Mouse (Mus musculus): ENCODE measurements around the gene Milr1.
A peak's percentile ranks its signal among the peaks of the same experiment; 100 is the strongest.

- TF ChIP-seq CTCF (IDR thresholded peaks at IDR 0.05; ENCODE audit: low read depth, low read length) = peak; percentile 43
- TF ChIP-seq EP300 (IDR thresholded peaks at IDR 0.05; ENCODE audit: insufficient read depth, low read depth, low read length) = no peak
Observed at GRCm38 (mm10) chr11:106793846-106794245, 42.8 kb downstream of the Milr1 start.
